Mouse (Mus musculus) hindbrain, embryonic 13.5 days (tissue): ENCODE results near the gene Rabl6. TPM values are rescaled to one million over a fixed set of nuclear protein-coding genes. Genes with fewer than 3 reads are reported as not detected.

Source experiments
- polyA plus RNA-seq: library from polyadenylated mRNA; unstranded; fragments of >200 nt; fragmentation: Nextera tagmentation; extraction: Ambion mirVana; gene quantifications from 2 replicates; pipeline ENCODE4 v1.2.1, GENCODE M21; 2015

The Rabl6 gene
- polyA plus RNA-seq, 1 experiment from 2014 or later: 75.5 TPM

Other genes starting within 250 kb of the Rabl6 start
- gene Uap1l1, start 242.8 kb downstream of the Rabl6 start, polyA plus RNA-seq: 5.2 and 6.2 TPM in 2 replicates
- gene Sapcd2, start 236.2 kb downstream of the Rabl6 start, polyA plus RNA-seq: 9.6 and 16.5 TPM in 2 replicates
- gene Entpd2, start 212.6 kb downstream of the Rabl6 start, polyA plus RNA-seq: 2.6 and 3.6 TPM in 2 replicates
- 411 and 423 TPM in 2 replicates for gene Npdc1, start 209.2 kb downstream of the Rabl6 start, polyA plus RNA-seq
- gene Fut7, start 185.3 kb downstream of the Rabl6 start, polyA plus RNA-seq: 0.19 TPM in 1 of 2 replicates, not detected in the other
- 10.0 and 11.6 TPM in 2 replicates for gene Abca2, start 179.8 kb downstream of the Rabl6 start, polyA plus RNA-seq
- gene Clic3, start 151.7 kb downstream of the Rabl6 start, polyA plus RNA-seq: 3.4 and 3.7 TPM in 2 replicates
- gene Paxx, start 147.4 kb downstream of the Rabl6 start, polyA plus RNA-seq: 91.6 and 98.8 TPM in 2 replicates
- gene Ptgds, start 138.5 kb downstream of the Rabl6 start, polyA plus RNA-seq: 50.3 and 50.5 TPM in 2 replicates
- gene Lcn12, start 114.6 kb downstream of the Rabl6 start, polyA plus RNA-seq: not detected in 2 replicates
- 119 and 125 TPM in 2 replicates for gene Fbxw5, start 107.8 kb downstream of the Rabl6 start, polyA plus RNA-seq
- gene C8g, start 106.8 kb downstream of the Rabl6 start, polyA plus RNA-seq: 5.4 and 5.5 TPM in 2 replicates
- 21.1 and 21.2 TPM in 2 replicates for gene Traf2, start 61.6 kb downstream of the Rabl6 start, polyA plus RNA-seq
- 409 and 436 TPM in 2 replicates for gene Edf1, start 50.7 kb downstream of the Rabl6 start, polyA plus RNA-seq
- gene Mamdc4, start 33.7 kb downstream of the Rabl6 start, polyA plus RNA-seq: 2.3 and 2.6 TPM in 2 replicates
- 179 and 182 TPM in 2 replicates for gene Phpt1, start 33.3 kb downstream of the Rabl6 start, polyA plus RNA-seq
- 8.1 and 8.2 TPM in 2 replicates for gene Ajm1, start 26.8 kb downstream of the Rabl6 start, polyA plus RNA-seq
- 0.21 and 0.25 TPM in 2 replicates for gene Ccdc183, start 9.2 kb upstream of the Rabl6 start, polyA plus RNA-seq
- 35.0 and 42.2 TPM in 2 replicates for gene Tmem141, start 13.5 kb upstream of the Rabl6 start, polyA plus RNA-seq
- 2.5 and 3.3 TPM in 2 replicates for gene Fcna, start 19.5 kb upstream of the Rabl6 start, polyA plus RNA-seq
- gene Lcn8, start 44.6 kb upstream of the Rabl6 start, polyA plus RNA-seq: not detected in 2 replicates
- gene Lcn5, start 49.4 kb upstream of the Rabl6 start, polyA plus RNA-seq: not detected in 2 replicates
- gene Lcn6, start 68.3 kb upstream of the Rabl6 start, polyA plus RNA-seq: not detected in 2 replicates
- not detected in 2 replicates for gene Lcn10, start 74.2 kb upstream of the Rabl6 start, polyA plus RNA-seq
- not detected in 2 replicates for gene Obp2a, start 91.5 kb upstream of the Rabl6 start, polyA plus RNA-seq
- gene Bmyc, start 98.2 kb upstream of the Rabl6 start, polyA plus RNA-seq: 126 and 129 TPM in 2 replicates
- not detected in 2 replicates for gene Obp2b, start 128.5 kb upstream of the Rabl6 start, polyA plus RNA-seq
- not detected in 2 replicates for gene Lcn3, start 157.0 kb upstream of the Rabl6 start, polyA plus RNA-seq
- gene Lcn11, start 168.5 kb upstream of the Rabl6 start, polyA plus RNA-seq: not detected in 2 replicates
- gene Gm13539, start 173.7 kb upstream of the Rabl6 start, polyA plus RNA-seq: not detected in 2 replicates
- gene Glt6d1, start 207.3 kb upstream of the Rabl6 start, polyA plus RNA-seq: not detected in 2 replicates
- not detected in 2 replicates for gene Lcn9, start 214.6 kb upstream of the Rabl6 start, polyA plus RNA-seq
- gene Sohlh1, start 238.7 kb upstream of the Rabl6 start, polyA plus RNA-seq: not detected in 2 replicates